8 mouse cellular contexts compared by ENCODE assay signal in genomic region chr9:121777484-121778065, GRCm38 (mm10). TPM values are rescaled to one million over a fixed set of nuclear protein-coding genes. Genes with fewer than 3 reads are reported as not detected.
DNase-seq lines count a peak whose midpoint lies in the region; ATAC-seq and TF ChIP-seq lines count a peak whose summit lies in the region.

Gene Klhl40, plus strand, starts transcription at chr9:121777607.

- no peak for TF ChIP-seq CTCF in testis, adult 2 months (IDR thresholded peaks at IDR 0.05; ENCODE audit: control insufficient read depth, insufficient read depth, insufficient replicate concordance, low read depth, low read length)

- DNase-seq in adrenal gland, adult (ENCODE audit: inconsistent age in 2 of 2, low spot score in 1 of 2) = peak; percentile 18 to 64
- DNase-seq in adrenal gland, postnatal 10 days = no peak
- DNase-seq in testis, postnatal 14 days (ENCODE audit: low spot score) = no peak
- no peak for DNase-seq in hindbrain, embryonic 14.5 days (ENCODE audit: low spot score)
- no peak for DNase-seq in kidney, adult 8-10 months

- peak within 1 kb of the TSS; percentile 16 for H3ac ChIP-seq in myocyte (ENCODE audit: control insufficient read depth, insufficient read length)

- H3K79me2 ChIP-seq in myocyte (ENCODE audit: control insufficient read depth, insufficient read depth) = peaks cover 9% of the 10 kb centered on the region

- peak within 1 kb of the TSS; percentile 27 for H3K4me3 ChIP-seq in testis, adult 2 months (ENCODE audit: control insufficient read depth, low read depth, low read length)
- H3K4me3 ChIP-seq in hindbrain, embryonic 14.5 days (replicated peaks; ENCODE audit: low read length) = peak within 1 kb of the TSS; percentile 31
- peak within 1 kb of the TSS; percentile 24 for H3K4me3 ChIP-seq in myocyte

- peak within 1 kb of the TSS; percentile 48 for H3K9ac ChIP-seq in hindbrain, embryonic 14.5 days

- H3K4me1 ChIP-seq in testis, adult 2 months (ENCODE audit: control insufficient read depth, insufficient read depth, low read length) = peaks cover 10% of the 10 kb centered on the region; the same call in 1 of the 2 replicates
- H3K4me1 ChIP-seq in hindbrain, embryonic 14.5 days (replicated peaks; ENCODE audit: control insufficient read depth, insufficient read depth, low read length) = no peaks in the 10 kb centered on the region

- no peak for TF ChIP-seq POLR2A in testis, adult 2 months (IDR thresholded peaks at IDR 0.05; ENCODE audit: control insufficient read depth, low read depth, low read length)
- TF ChIP-seq POLR2A in myocyte (IDR thresholded peaks at IDR 0.05; ENCODE audit: insufficient read length, low read depth) = peak; percentile 88

- no peaks in the 10 kb centered on the region for H3K36me3 ChIP-seq in testis, adult 2 months (ENCODE audit: control insufficient read depth, insufficient read depth, low read length)
- H3K36me3 ChIP-seq in hindbrain, embryonic 14.5 days (replicated peaks; ENCODE audit: control insufficient read depth, insufficient read depth) = no peaks in the 10 kb centered on the region
- no peaks in the 10 kb centered on the region for H3K36me3 ChIP-seq in myocyte (ENCODE audit: control insufficient read depth, insufficient read depth)

- no peaks in the 10 kb centered on the region for H3K27me3 ChIP-seq in testis, adult 2 months (ENCODE audit: control insufficient read depth, insufficient read depth, low read length)
- peaks cover 39% of the 10 kb centered on the region for H3K27me3 ChIP-seq in hindbrain, embryonic 14.5 days (ENCODE audit: control insufficient read depth, insufficient read depth, low read length)
- H3K27me3 ChIP-seq in myocyte (ENCODE audit: control insufficient read depth, insufficient read depth, insufficient read length) = no peaks in the 10 kb centered on the region

- H3K4me2 ChIP-seq in hindbrain, embryonic 14.5 days (replicated peaks) = peak within 1 kb of the TSS; percentile 84
- H3K4me2 ChIP-seq in myocyte (ENCODE audit: low read depth) = peak within 1 kb of the TSS; percentile 76

- WGBS in hindbrain, embryonic 14.5 days = 15% methylated on average over 30 of the region's 30 CpGs

- ATAC-seq in hindbrain, embryonic 14.5 days (ENCODE audit: low FRiP score) = peak; percentile 52
- no peak for ATAC-seq in erythroid progenitor cell, adult 5-6 weeks (replicated peaks; ENCODE audit: low FRiP score, poor library complexity, severe bottlenecking)

- H3K9me3 ChIP-seq in hindbrain, embryonic 14.5 days (ENCODE audit: control insufficient read depth, low read length) = no peaks in the 10 kb centered on the region

- no peak within 1 kb of the TSS for H3K27ac ChIP-seq in testis, adult 2 months (ENCODE audit: control insufficient read depth, insufficient read depth, low read depth, low read length)
- 0 out of 2 replicates have a peak within 1 kb of the TSS, but pooled peaks have one; percentile 32 for H3K27ac ChIP-seq in hindbrain, embryonic 14.5 days

TF ChIP-seq in myocyte, 11 proteins besides CTCF, POLR2A, EP300 and RAD21:
- TF ChIP-seq MYOD1 (IDR thresholded peaks at IDR 0.05; ENCODE audit: control insufficient read depth in 1 of 3, insufficient read length in 2 of 3, low read depth in 2 of 3) = peak; percentile 87 to 95 (median 94)
- TF ChIP-seq TCF12 (IDR thresholded peaks at IDR 0.05; ENCODE audit: insufficient read depth, poor library complexity, severe bottlenecking) = peak; percentile 89
- TF ChIP-seq E2F4 (IDR thresholded peaks at IDR 0.05; ENCODE audit: insufficient read depth) = no peak
- TF ChIP-seq POLR2AphosphoS2 (IDR thresholded peaks at IDR 0.05; ENCODE audit: insufficient read length, low read depth) = peak; percentile 84
- TF ChIP-seq USF1 (IDR thresholded peaks at IDR 0.05; ENCODE audit: low read depth) = peak; percentile 35
- TF ChIP-seq MYOG (IDR thresholded peaks at IDR 0.05; ENCODE audit: control insufficient read depth in 1 of 3, insufficient read depth in 1 of 3, insufficient read length in 2 of 3, low read depth in 2 of 3) = peak; percentile 97 to 98 (median 97)
- TF ChIP-seq MAX (IDR thresholded peaks at IDR 0.05; ENCODE audit: low read depth) = no peak

RNA-seq across cellular contexts. Expression of gene Klhl40, which starts in this region (rescaled TPM):
- total RNA-seq in adrenal gland, postnatal 10 days (2021) = 1 to 10 TPM; 1.9 to 7.6 TPM
- 0.14 and 0.23 TPM in 2 replicates for polyA plus RNA-seq in testis, adult 2 months (2012; rRNA removed)
- 1.6 and 2.3 TPM in 2 replicates for polyA plus RNA-seq in hindbrain, embryonic 14.5 days (2014; fragmentation: Nextera tagmentation; extraction: Ambion mirVana)
- 70.4 TPM for polyA plus RNA-seq in myocyte (2012; fragmentation: generic; extraction: Trizol)
- total RNA-seq in erythroid progenitor cell, adult 5-6 weeks (2015; ENCODE audit: low replicate concordance) = not detected in 2 replicates
- not detected in 2 replicates for total RNA-seq in erythroid progenitor cell, adult 5-6 weeks (2017; ENCODE audit: low replicate concordance)

Comparison
In these comparisons a context has a peak if more than half of its experiments do, and no peak if none do; other contexts are left out.
1. RNA of gene Klhl40 (polyA plus RNA-seq): 70.4 TPM in myocyte (single experiment); 1.6 to 2.3 TPM in hindbrain, embryonic 14.5 days and 0.14 to 0.23 TPM in testis, adult 2 months; every median in the first group is over 10 times any median in the second.
2. DNase-seq: peak in adrenal gland, adult (2 of 2); none in adrenal gland, postnatal 10 days (single experiment), testis, postnatal 14 days (single experiment), hindbrain, embryonic 14.5 days (single experiment) and kidney, adult 8-10 months (0 of 2).
3. Peak in every context shown above with its lines, with median percentiles within 50 percentile points of each other: H3K4me3 ChIP-seq.